Mouse (Mus musculus) kidney, postnatal 36 days (tissue): Measurements from ENCODE around the gene Phlda2.
"Not testable (repeated sequence)": the region's sequence is repeated elsewhere in the genome, so short reads cannot be mapped to it uniquely, and the experiment has no call there.

Experiments used
- DNase-seq, 2 experiments: peaks; one replicate each; pipeline ENCODE4 v3.0.0; 2021 to 2022; ENCODE audit warnings: mixed read lengths in 2 of 2

Phlda2 gene

DNA sequence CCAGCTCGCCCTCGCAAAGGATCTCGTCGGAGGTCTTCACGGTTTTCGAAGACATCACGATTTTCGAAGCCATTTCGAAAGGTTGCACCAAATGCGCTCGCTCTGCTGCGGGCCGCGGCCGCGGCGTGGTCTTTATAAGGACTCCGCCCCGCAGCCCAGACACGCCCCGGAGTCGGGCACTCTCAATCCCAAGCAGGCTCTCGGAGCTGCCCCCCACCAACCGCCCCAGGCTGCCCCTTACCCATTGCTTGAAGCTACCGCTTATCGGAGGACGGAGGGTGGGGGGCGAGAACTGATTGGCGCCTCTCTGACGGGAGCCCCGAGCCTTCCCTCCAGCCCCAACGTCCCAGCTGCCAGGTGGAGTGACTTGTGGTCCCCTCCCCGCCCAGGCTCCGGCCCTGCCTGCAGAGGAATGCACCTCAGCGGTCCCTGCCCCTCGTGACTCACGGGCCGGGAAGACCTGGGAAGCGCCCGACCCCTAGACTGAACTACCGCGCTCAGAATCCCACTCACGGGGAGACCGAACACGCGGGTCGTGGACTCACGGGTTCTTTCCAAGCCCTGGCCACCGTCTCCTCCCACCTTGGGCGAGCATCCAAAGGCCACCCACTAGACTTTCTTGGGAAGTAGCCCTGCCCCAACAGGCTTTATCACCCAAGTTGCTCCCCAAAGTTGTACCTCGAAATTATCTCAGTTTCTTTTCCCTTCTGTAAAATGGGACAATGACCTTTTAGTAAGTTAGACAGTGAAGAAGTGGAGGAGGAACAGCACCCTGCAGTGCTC lies at the start of gene Phlda2:
Gene Phlda2 (minus strand): TSS at position 733 of the 783 bp plus-strand sequence.
- DNase-seq: peak; percentile 58 to 82

DNA sequence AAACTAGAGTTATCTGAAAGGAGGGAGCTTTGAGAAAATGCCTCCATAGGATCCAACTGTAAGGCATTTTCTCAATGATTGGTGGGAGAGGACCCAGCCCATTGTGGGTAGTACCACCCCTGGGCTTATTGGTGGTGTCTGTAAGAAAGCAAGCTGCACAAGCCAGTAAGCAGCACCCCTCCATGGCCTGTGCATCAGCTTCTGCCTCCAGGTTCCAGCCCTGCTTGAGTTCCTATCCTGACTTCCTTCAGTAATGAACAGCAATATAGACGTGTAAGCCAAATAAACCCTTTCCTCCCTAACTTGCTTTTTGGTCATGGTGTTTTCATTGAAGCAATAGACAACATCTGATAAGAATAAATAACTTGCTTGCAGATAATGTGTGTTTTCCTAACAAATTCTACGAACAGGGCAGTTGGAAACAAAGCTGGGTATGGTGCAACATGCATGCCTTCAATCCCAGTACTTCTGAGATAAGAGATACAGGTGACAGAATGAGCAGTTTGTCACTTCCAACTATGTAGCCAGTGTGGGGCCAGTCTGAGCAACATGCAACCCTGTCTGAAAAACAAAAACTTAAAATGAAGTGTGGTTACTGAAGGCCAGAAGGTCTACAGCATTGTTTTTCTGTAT lies 46.8 kb upstream of the Phlda2 start:
- no peak for DNase-seq

DNA sequence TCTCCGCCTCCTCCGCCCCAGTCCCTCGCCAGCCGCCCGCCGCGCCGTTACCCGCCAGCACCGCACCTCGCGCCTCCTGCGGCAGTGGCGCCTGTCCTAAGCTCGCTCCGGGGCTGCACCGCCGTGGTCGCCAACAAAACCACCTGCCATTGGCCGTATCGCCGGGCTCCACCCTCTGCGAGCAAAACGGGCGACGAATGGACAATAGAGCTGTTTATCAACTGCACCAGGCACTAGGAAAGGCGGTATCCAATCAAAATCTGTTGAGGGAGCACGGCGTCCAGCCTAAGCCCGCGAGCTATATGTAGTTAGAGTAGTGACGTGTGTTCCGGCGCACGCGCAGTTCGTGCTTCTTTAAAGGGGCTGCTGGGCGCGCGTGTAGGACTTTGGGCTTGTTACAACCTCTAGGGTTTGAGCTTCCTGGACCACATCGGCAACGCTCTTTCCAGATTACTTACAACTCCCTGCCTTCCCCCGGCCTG lies 46.1 kb upstream of the Phlda2 start, which contains the start of gene Nap1l4:
Gene Nap1l4 (minus strand): TSS at position 131 of the 482 bp plus-strand sequence.
- DNase-seq: peak; percentile 95 to 99

- peak; percentile 85 to 93 for DNase-seq
Observed at GRCm38 (mm10) chr7:143548231-143548961, 45.4 kb upstream of the Phlda2 start.

- no peak for DNase-seq
Observed at GRCm38 (mm10) chr7:143546554-143546953, 43.6 kb upstream of the Phlda2 start.

DNA sequence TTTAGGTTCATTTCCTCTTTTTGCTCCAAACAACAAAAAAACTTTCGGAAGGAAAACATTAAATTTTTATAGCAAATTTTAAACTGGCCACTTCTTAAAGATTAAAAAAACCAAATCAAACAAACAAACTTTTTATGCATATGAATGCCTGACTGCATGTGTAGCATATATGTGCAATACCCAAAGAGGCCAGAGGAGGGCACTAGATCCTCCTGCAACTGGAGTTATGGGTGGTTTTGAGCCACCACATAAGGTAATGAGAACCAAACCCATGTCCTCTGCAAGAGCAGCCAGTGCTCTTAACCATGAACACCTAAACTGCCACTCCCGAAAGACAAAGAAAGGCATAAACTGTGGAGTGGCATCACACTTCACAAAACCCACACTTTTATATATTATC lies 41.4 kb upstream of the Phlda2 start:
- peak; percentile 18 to 58 for DNase-seq

- no peak for DNase-seq
Observed at GRCm38 (mm10) chr7:143538671-143539070, 35.7 kb upstream of the Phlda2 start.

DNA sequence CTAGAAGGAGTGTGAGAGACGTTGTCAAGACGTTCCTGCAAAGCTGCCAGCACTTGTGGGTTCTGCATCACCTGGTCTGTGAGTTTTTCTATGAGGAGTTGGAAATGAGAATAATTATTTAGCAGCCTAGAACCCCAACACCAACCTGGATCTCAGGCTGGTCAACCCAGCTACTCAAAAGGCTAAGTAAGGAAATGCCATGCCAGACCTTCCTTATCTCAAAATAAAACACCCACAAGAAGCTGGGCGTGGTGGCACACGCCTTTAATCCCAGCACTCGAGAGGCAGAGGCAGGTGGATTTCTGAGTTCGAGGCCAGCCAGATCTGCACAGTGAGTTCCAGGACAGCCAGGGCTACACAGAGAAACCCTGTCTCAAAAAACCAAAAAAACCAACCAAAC lies 35.3 kb upstream of the Phlda2 start:
- DNase-seq: not testable (repeated sequence)

DNA sequence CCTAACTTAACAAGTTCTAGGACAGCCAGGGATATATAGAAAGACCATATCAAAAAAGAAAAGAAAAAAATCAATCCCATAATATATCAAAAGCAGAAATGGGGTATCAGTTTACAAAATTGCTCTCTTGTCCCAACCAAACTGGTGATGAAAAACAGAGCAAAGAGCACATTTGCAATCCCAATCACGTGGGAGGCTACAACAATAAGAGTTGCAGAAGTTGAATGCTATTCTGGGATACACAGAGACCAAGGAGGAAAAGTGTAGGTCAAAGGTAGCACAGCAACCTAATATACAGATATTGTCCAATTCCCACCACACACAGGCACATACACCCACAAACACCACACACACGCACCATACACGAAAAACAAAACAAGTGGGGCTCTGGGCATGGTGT lies 33.3 kb upstream of the Phlda2 start:
- DNase-seq: no peak

GRCm38 (mm10) chr7:143533284-143533683 lies 30.3 kb upstream of the Phlda2 start:
- no peak for DNase-seq

DNA sequence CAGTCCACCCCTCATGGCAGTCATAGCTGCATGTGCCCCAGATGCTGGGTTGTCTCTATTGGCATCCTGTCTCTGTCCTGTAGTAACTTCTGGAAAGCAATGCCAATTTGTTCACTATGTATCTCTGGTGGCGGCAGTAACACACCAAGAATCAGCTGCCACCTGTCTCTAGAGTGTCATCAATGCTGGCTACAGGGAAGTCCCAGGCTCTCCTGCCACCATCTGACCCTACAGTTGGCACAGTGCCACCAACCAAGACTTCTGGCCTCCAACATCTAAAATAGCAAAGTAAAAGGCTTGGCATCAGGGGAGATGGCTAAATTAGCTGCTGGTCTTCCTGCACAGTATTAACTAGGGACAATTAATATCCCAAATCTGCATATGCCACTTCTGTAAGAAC lies 29.5 kb upstream of the Phlda2 start:
- no peak for DNase-seq

- peak in 1 of 2 experiments; percentile 13 for DNase-seq
Observed at GRCm38 (mm10) chr7:143519333-143519732, 16.4 kb upstream of the Phlda2 start.

- DNase-seq: no peak
Observed at GRCm38 (mm10) chr7:143514416-143514768, 11.4 kb upstream of the Phlda2 start.

- DNase-seq: no peak
Observed at GRCm38 (mm10) chr7:143513763-143514415, 10.9 kb upstream of the Phlda2 start.

GRCm38 (mm10) chr7:143511335-143511712 lies 8.4 kb upstream of the Phlda2 start:
- no peak for DNase-seq

- DNase-seq: peak; percentile 60 to 61
Observed at GRCm38 (mm10) chr7:143510593-143511334, 7.8 kb upstream of the Phlda2 start.

DNA sequence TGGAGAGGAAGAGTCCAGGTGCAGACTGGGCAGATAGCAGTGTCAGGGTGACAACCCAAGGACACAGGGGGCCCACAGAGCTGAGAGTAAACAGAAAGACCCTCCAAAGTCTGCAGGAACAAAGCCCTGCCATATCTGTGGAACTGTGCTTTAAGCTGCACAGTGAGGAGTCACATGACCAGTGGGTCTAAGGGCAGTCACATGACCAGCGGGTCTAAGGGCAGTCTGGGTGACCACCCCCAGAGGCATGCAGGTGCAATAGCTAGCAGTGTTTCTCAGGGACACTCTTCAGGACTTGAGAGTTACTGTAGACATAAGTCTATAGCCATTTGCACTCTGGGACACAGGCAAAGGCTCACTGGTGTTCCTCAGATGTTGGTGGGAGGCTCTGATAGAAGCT lies 6.6 kb upstream of the Phlda2 start:
- DNase-seq: peak; percentile 62 to 64

- DNase-seq: peak; percentile 77 to 86
Observed at GRCm38 (mm10) chr7:143506675-143507074, 3.7 kb upstream of the Phlda2 start.

- DNase-seq: no peak
Observed at GRCm38 (mm10) chr7:143506271-143506670, 3.3 kb upstream of the Phlda2 start.

GRCm38 (mm10) chr7:143505823-143506222 lies 2.9 kb upstream of the Phlda2 start:
- peak; percentile 90 to 95 for DNase-seq

GRCm38 (mm10) chr7:143505411-143505810 lies 2.5 kb upstream of the Phlda2 start:
- no peak for DNase-seq

DNA sequence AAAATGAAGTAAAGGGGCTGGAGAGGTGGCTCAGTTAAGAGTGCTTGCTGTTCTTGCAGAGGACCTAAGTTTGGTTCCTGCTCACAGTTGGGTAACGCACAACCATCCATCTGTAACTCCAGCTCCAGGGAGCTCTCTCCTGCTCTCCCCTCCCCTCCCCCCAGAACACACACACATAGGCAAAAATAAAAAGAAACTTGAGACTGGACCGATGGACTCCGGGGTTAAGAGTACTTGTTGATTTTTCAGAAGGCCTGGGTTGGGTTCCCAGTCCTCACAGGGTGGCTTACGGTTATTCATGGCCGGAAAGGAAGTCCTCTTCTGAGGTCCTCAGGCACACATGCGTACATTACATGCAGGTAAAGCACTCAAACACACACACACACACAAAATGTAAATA lies 976 bp upstream of the Phlda2 start:
- peak; percentile 47 to 54 for DNase-seq
